Mouse (Mus musculus) G1E (cell line): ENCODE measurements around the gene Smap2. TPM values are rescaled to one million over a fixed set of nuclear protein-coding genes. Genes with fewer than 3 reads are reported as not detected.

ENCODE experiments used
- ATAC-seq: 2 replicates; pipeline ENCODE4 v1.8.0; 2016; ENCODE audit warnings: mild to moderate bottlenecking; ENCODE audit not compliant: insufficient number of reproducible peaks, poor library complexity, low FRiP score, severe bottlenecking; ENCODE audit errors: extremely low read depth
- DNase-seq: peaks from one replicate; pipeline ENCODE4 v3.0.0; 2012; ENCODE audit warnings: low spot score
- H3K27me3 ChIP-seq: 2 replicates; pipeline ENCODE4 v1.6.1; 2012; ENCODE audit warnings: mild to moderate bottlenecking, low read length, inconsistent platforms; ENCODE audit not compliant: insufficient read depth
- H3K36me3 ChIP-seq: replicated peaks from 2 replicates; pipeline ENCODE3; 2012; ENCODE audit warnings: mild to moderate bottlenecking, inconsistent platforms
- H3K4me1 ChIP-seq: 2 replicates; pipeline ENCODE4 v1.6.1; 2012; ENCODE audit warnings: low read depth, low read length, inconsistent platforms, mixed read lengths; ENCODE audit not compliant: insufficient read depth
- H3K4me3 ChIP-seq: 2 replicates; pipeline ENCODE4 v1.5.1; 2012; ENCODE audit warnings: low read depth, mild to moderate bottlenecking, inconsistent platforms, low read length, moderate library complexity, mixed read lengths
- H3K9me3 ChIP-seq: replicated peaks from 2 replicates; pipeline ENCODE4 v1.6.1; 2012; ENCODE audit warnings: inconsistent platforms
- CTCF ChIP-seq: IDR thresholded peaks from 2 replicates; pipeline ENCODE4 v1.5.1; 2012; ENCODE audit warnings: low read depth, low read length, inconsistent platforms, mixed read lengths
- GATA1 ChIP-seq: IDR thresholded peaks from 2 replicates; pipeline ENCODE4 v1.6.1; 2012; ENCODE audit warnings: borderline replicate concordance, low read length, inconsistent platforms, mixed read lengths
- GATA2 ChIP-seq: IDR thresholded peaks from 2 replicates; pipeline ENCODE4 v1.6.1; 2012; ENCODE audit warnings: low read depth, low read length, inconsistent platforms, borderline replicate concordance
- POLR2AphosphoS5 ChIP-seq: IDR thresholded peaks from 2 replicates; pipeline ENCODE4 v1.6.1; 2012; ENCODE audit warnings: low read depth, low read length, inconsistent platforms; ENCODE audit not compliant: insufficient replicate concordance
- TAL1 ChIP-seq: conservative IDR thresholded peaks from 2 replicates; pipeline ENCODE4 v1.6.1; 2012; ENCODE audit warnings: low read depth, low read length, inconsistent platforms, mixed read lengths
- polyA plus RNA-seq: library from polyadenylated mRNA; stranded (reverse); fragments of >175 nt; gene quantifications from 2 replicates; pipeline ENCODE4 v1.2.3, GENCODE M21; 2012
- total RNA-seq, 2 experiments: library from RNA; stranded (forward) in 1 of 2; stranded (reverse) in 1 of 2; fragments of 200-1000 nt in 1 of 2; fragments of >200 nt in 1 of 2; fragmentation: Nextera tagmentation in 1 of 2; gene quantifications; 2 replicates each; pipeline ENCODE4 v1.2.3; 2014 to 2017

Gene Smap2
- total and polyA plus RNA-seq, 3 experiments: 33.4 to 92.6 (median 35.6) TPM

GRCm38 (mm10) chr4:120925386-120925785, 91.7 kb downstream of the Smap2 start:
- Histone ChIP-seq H3K4me3 (peak overlapping the region; percentile 83), H3K27me3 (no peaks in the 10 kb centered on the region), H3K9me3 (peaks cover 11% of the 10 kb centered on the region), H3K4me1 (peaks cover 27% of the 10 kb centered on the region), H3K36me3 (peaks cover 20% of the 10 kb centered on the region)
- no peak for TF ChIP-seq GATA2
- no peak for TF ChIP-seq TAL1
- TF ChIP-seq GATA1: no peak
- TF ChIP-seq POLR2AphosphoS5: no peak
- no peak for TF ChIP-seq CTCF
- peak; percentile 72; the same call in 1 of the 2 replicates for ATAC-seq
- peak; percentile 37 for DNase-seq

- Histone ChIP-seq H3K4me1 (peaks cover 27% of the 10 kb centered on the region), H3K9me3 (peaks cover 9% of the 10 kb centered on the region), H3K27me3 (no peaks in the 10 kb centered on the region), H3K4me3 (peak within 1 kb of the TSS; percentile 83), H3K36me3 (peaks cover 23% of the 10 kb centered on the region)
- TF ChIP-seq POLR2AphosphoS5: no peak; the same call in 1 of the 2 replicates
- no peak for TF ChIP-seq CTCF
- TF ChIP-seq TAL1: no peak
- no peak for TF ChIP-seq GATA2
- no peak for TF ChIP-seq GATA1
- peak; percentile 90 for DNase-seq
- ATAC-seq: peak; percentile 98
These were observed 92.3 kb downstream of the Smap2 start, which contains the start of gene Exo5 for GRCm38 (mm10) chr4:120924554-120925299. Gene Exo5, minus strand, starts transcription at chr4:120925017.

- TF ChIP-seq TAL1: no peak
- no peak for TF ChIP-seq CTCF
- Histone ChIP-seq H3K9me3 (peaks cover under 1% of the 10 kb centered on the region; the same call in 1 of the 2 replicates), H3K4me3 (no peak overlapping the region), H3K27me3 (no peaks in the 10 kb centered on the region), H3K36me3 (peaks cover 27% of the 10 kb centered on the region), H3K4me1 (peaks cover 23% of the 10 kb centered on the region)
- DNase-seq (no peak), ATAC-seq (no peak)
These were observed 95.6 kb downstream of the Smap2 start for GRCm38 (mm10) chr4:120921461-120921860.

Other genes starting within 250 kb of the Smap2 start
- gene Nfyc, start 185.7 kb downstream of the Smap2 start, total RNA-seq (2014; fragmentation: Nextera tagmentation): 61.2 and 90.7 TPM in 2 replicates
- gene Nfyc, start 185.7 kb downstream of the Smap2 start, total RNA-seq (2017): 35.8 and 42.9 TPM in 2 replicates
- gene Nfyc, start 185.7 kb downstream of the Smap2 start, polyA plus RNA-seq: 36.7 and 80.1 TPM in 2 replicates
- not detected in 2 replicates for gene Rims3, start 162.4 kb downstream of the Smap2 start, total RNA-seq (2014; fragmentation: Nextera tagmentation)
- 0.06 and 0.16 TPM in 2 replicates for gene Rims3, start 162.4 kb downstream of the Smap2 start, total RNA-seq (2017)
- not detected in 2 replicates for gene Rims3, start 162.4 kb downstream of the Smap2 start, polyA plus RNA-seq
- 9.2 TPM in 2 replicates for gene Exo5, start 92.2 kb downstream of the Smap2 start, total RNA-seq (2014; fragmentation: Nextera tagmentation)
- 12.6 and 14.5 TPM in 2 replicates for gene Exo5, start 92.2 kb downstream of the Smap2 start, total RNA-seq (2017)
- 4.7 and 5.5 TPM in 2 replicates for gene Exo5, start 92.2 kb downstream of the Smap2 start, polyA plus RNA-seq
- 6.6 and 8.1 TPM in 2 replicates for gene Zfp69, start 65.5 kb downstream of the Smap2 start, total RNA-seq (2014; fragmentation: Nextera tagmentation)
- gene Zfp69, start 65.5 kb downstream of the Smap2 start, total RNA-seq (2017): 3.8 and 4.9 TPM in 2 replicates
- 1.8 and 2.7 TPM in 2 replicates for gene Zfp69, start 65.5 kb downstream of the Smap2 start, polyA plus RNA-seq
- gene Col9a2, start 22.1 kb upstream of the Smap2 start, total RNA-seq (2014; fragmentation: Nextera tagmentation): not detected in 2 replicates
- not detected in 2 replicates for gene Col9a2, start 22.1 kb upstream of the Smap2 start, total RNA-seq (2017)
- gene Col9a2, start 22.1 kb upstream of the Smap2 start, polyA plus RNA-seq: not detected in 2 replicates
- 71.8 and 83.9 TPM in 2 replicates for gene Zmpste24, start 81.0 kb upstream of the Smap2 start, total RNA-seq (2014; fragmentation: Nextera tagmentation)
- 50.5 and 58.2 TPM in 2 replicates for gene Zmpste24, start 81.0 kb upstream of the Smap2 start, total RNA-seq (2017)
- gene Zmpste24, start 81.0 kb upstream of the Smap2 start, polyA plus RNA-seq: 3.4 and 4.4 TPM in 2 replicates
- not detected in 2 replicates for gene Tmco2, start 92.0 kb upstream of the Smap2 start, total RNA-seq (2014; fragmentation: Nextera tagmentation)
- 0.33 TPM in 1 of 2 replicates, not detected in the other for gene Tmco2, start 92.0 kb upstream of the Smap2 start, total RNA-seq (2017)
- gene Tmco2, start 92.0 kb upstream of the Smap2 start, polyA plus RNA-seq: not detected in 2 replicates
- gene Rlf, start 197.8 kb upstream of the Smap2 start, total RNA-seq (2014; fragmentation: Nextera tagmentation): 90.8 and 94.9 TPM in 2 replicates
- 63.5 and 70.8 TPM in 2 replicates for gene Rlf, start 197.8 kb upstream of the Smap2 start, total RNA-seq (2017)
- gene Rlf, start 197.8 kb upstream of the Smap2 start, polyA plus RNA-seq: 3.3 and 4.0 TPM in 2 replicates